Mouse (Mus musculus) testis, postnatal 14 days (tissue): ENCODE data around the gene Aplp2.

ENCODE experiments used
- DNase-seq: peaks from one replicate; pipeline ENCODE4 v3.0.0; 2021; ENCODE audit warnings: low spot score

The Aplp2 gene

GRCm38 (mm10) chr9:31225808-31226207 lies 14.2 kb upstream of the Aplp2 start:
- DNase-seq: no peak

- no peak for DNase-seq
These were observed 11.9 kb upstream of the Aplp2 start for GRCm38 (mm10) chr9:31223475-31223874.

GRCm38 (mm10) chr9:31221170-31221569 lies 9.6 kb upstream of the Aplp2 start:
- peak; percentile 50 for DNase-seq

GRCm38 (mm10) chr9:31217631-31218380 lies 6.2 kb upstream of the Aplp2 start:
- no peak for DNase-seq

- peak; percentile 11 for DNase-seq
These were observed 939 bp upstream of the Aplp2 start for GRCm38 (mm10) chr9:31212500-31213008.

GRCm38 (mm10) chr9:31210749-31211689 lies 596 bp downstream of the Aplp2 start:
- DNase-seq: peak; percentile 63

GRCm38 (mm10) chr9:31210163-31210562 lies 1.5 kb downstream of the Aplp2 start:
- no peak for DNase-seq

GRCm38 (mm10) chr9:31209502-31209901 lies 2.1 kb downstream of the Aplp2 start:
- DNase-seq: no peak

GRCm38 (mm10) chr9:31207732-31208131 lies 3.9 kb downstream of the Aplp2 start:
- no peak for DNase-seq

- no peak for DNase-seq
These were observed 6.9 kb downstream of the Aplp2 start for GRCm38 (mm10) chr9:31204722-31205121.

- DNase-seq: no peak
These were observed 7.9 kb downstream of the Aplp2 start for GRCm38 (mm10) chr9:31203571-31204210.

- DNase-seq: no peak
These were observed 8.5 kb downstream of the Aplp2 start for GRCm38 (mm10) chr9:31203068-31203467.

- no peak for DNase-seq
These were observed 13.0 kb downstream of the Aplp2 start for GRCm38 (mm10) chr9:31198614-31199013.

- DNase-seq: no peak
These were observed 13.8 kb downstream of the Aplp2 start for GRCm38 (mm10) chr9:31197782-31198181.

- DNase-seq: no peak
These were observed 14.9 kb downstream of the Aplp2 start for GRCm38 (mm10) chr9:31196742-31197141.

GRCm38 (mm10) chr9:31195573-31195972 lies 16.0 kb downstream of the Aplp2 start:
- no peak for DNase-seq

- no peak for DNase-seq
These were observed 19.2 kb downstream of the Aplp2 start for GRCm38 (mm10) chr9:31192378-31192777.

GRCm38 (mm10) chr9:31191543-31191942 lies 20.1 kb downstream of the Aplp2 start:
- no peak for DNase-seq

GRCm38 (mm10) chr9:31189194-31189593 lies 22.4 kb downstream of the Aplp2 start:
- DNase-seq: no peak

GRCm38 (mm10) chr9:31184439-31184838 lies 27.2 kb downstream of the Aplp2 start:
- no peak for DNase-seq

- no peak for DNase-seq
These were observed 28.6 kb downstream of the Aplp2 start for GRCm38 (mm10) chr9:31183061-31183460.
